Mouse (Mus musculus): Measurements from ENCODE around the gene Clpb.

Gene Clpb

DNA sequence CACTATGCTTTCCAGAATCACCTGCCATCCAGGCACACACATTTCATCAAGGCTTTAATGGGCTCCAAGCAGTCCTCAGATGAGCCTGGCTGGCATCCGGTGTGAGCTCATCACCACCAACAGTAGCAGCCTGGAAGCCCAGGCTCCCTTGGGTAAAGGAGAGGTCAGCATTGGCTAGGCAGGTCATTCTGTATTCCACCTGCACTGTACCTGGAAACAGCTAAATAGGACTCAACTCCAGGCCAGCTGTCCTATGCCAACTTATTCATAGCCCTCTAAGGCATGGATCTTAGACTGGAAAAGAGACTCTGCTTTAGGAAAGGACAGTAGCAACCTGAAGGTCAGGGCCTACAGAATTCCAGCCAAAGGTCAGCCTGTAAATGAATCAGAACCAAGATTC, 68.7 kb downstream of the Clpb start:
- no peak for DNase-seq

DNA sequence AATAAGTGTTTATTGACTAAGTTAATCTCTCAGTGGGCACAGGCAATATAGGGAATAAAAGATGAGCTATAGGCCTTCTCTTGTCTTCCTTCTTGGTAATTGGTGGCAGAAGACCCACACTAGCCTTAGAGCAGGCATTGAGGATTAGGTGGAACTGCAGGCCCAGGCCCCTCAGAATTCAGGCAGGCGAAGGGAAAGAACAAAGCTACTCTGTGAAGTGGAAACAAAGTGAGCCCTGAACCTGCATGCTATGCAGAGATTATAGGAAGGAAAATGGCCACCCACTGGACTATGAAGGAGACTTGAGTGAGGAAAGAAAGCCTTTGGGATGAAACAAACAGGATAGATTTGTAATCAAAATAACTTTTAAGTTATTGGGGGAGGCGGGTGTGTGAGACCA, 69.6 kb downstream of the Clpb start:
- DNase-seq, result no peak

- no peak for DNase-seq
Measured at GRCm38 (mm10) chr7:101735297-101735696, 71.9 kb downstream of the Clpb start.

DNA sequence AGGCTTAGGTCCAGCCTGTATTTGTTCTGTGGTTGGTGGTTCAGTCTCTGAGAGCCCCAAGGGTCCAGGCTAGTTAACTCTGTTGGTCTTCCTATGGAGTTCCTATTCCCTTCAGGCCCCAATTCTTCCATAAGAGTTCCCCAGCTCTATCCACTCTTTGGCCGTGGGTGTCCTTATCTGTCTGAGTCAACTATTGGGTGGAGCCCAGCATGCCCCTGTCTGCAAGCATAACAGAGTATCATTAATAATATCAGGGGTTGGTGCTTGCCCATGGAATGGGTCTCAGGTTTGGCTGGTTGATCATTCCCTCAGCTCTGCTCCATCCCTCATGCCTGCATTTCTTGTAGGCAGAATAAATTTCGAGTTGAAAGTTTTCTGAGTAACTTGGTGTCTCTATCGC, 74.3 kb downstream of the Clpb start:
- DNase-seq, result no peak

- DNase-seq, result no peak
Measured at GRCm38 (mm10) chr7:101739602-101740001, 76.2 kb downstream of the Clpb start.

DNA sequence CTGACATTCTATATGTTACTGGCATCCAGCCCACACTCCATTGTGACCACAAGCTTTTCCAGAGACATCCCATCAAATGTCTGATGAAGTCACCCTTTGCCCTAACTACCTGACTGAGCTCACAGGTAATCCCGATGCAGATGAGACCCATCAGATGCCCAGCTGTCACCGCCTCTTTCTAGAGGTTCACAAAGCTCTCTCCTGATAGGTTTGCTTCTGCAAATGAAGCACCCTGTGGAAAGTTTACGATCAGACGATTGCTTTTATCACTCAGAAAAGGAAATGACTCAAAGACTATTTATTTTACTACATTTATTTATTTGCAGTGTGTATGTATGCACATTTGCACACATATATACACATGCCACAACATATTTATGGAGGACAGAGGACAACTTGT, 80.1 kb downstream of the Clpb start:
- DNase-seq, result no peak

DNA sequence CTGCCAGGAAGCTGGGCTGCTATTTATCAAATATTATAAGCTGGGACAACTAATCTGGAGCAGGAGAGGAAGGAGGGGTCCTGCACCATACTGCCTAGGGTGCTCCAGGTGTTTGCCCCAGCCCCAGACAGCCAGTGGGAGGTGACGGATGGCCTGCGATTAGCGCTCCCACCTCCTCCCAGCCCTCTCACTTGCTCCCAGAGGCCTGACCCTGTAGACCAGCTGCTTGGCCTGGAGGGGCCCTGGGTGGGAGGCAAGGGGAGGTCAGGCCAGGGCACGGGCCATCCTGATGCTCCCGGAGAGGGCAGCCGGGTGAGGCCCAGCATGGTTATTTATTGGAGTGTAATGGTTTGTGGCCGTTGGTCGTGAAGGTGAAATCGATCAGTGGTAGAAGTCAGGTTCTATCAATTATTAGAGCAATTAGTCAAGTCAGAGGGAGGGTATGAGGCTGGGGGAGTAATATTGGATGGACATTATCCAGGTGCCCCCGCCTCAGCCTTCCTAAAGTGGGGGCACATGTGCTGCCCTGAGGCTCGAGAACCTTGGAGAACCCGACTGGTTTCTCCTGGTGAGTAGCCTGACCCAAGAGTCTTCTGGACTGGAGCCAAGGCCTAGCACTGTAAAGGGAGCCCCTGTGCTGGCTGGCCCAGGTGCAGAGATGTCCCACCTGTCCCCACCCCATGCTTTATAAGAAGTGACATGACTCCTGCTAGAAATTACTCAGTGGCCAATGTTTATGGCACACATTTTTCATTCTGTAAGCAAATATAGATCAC, 83.3 kb downstream of the Clpb start:
- DNase-seq, result no peak

DNA sequence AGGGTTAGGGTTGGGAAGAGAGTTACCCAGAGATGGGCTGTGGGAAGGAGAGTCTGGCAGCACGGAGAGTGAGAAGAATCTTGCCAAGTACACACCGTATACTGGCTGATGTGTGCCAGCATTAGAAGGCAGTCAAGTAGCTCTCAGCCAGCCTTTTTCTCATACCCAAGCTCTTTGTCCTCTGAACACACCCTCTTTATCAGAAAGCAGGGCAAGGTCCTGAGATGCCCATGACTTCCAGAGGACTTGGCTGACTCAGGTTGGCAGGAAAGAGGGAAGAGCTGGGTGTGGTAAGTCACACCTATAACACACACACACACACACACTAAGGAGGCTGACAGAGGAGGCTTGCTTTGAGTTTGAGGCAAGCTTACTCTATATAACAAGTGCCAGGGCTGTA, 86.8 kb downstream of the Clpb start:
- peak; percentile 26 for DNase-seq

GRCm38 (mm10) chr7:101752346-101752745, 88.9 kb downstream of the Clpb start:
- no peak for DNase-seq

GRCm38 (mm10) chr7:101753492-101753891, 90.1 kb downstream of the Clpb start:
- DNase-seq, result no peak

DNA sequence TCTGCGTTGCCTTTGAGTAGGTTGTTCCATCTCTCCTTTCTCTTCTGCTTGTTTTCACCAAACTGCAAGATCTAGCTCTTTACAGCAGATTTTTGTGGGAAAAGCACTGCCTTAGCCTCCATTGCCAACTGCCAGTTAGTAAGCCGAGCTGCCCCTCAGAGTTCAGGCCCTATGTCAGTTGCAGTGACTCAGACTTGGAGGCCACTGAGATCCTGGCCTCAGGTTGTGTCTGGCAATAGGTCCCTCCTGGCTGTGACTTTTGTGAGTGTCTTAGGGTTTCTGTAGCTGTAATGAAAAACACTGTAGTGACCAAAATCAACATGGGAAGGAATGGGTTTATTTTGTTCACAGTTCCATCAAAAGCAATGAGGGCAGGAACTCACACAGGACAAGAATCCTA, 91.0 kb downstream of the Clpb start:
- no peak for DNase-seq

- no peak for DNase-seq
Measured at GRCm38 (mm10) chr7:101755301-101755700, 91.9 kb downstream of the Clpb start.

- DNase-seq, result peak; percentile 27
Measured at GRCm38 (mm10) chr7:101761899-101762780, 98.7 kb downstream of the Clpb start.

DNA sequence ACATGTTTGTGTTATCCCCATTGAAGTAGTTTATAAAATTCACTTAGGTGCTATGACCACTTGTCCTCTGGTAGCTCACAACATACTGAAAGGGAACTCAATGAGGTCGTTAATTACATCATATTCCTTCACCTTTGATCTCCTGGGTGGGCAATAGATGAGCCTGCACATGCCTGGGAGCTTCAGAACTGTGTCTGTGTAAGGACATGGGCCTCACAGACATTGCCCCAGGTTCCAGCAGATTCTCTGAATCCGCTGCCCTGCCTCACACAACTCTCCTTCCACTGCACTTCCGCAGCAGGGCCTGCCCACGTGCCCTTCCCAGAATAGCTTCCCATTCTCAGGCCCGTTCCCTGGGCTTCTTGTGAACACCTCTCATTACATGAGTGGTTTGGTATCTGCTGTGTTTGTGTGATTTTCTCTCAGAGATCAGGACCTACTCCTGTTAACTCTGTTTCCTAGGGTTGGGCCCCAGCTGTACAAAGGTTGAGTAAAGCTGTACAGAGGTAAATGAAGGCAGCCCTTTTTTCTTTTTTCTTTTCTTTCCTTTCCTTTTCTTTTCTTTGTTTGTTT, 104.0 kb downstream of the Clpb start:
- DNase-seq, result peak; percentile 6

- DNase-seq, result no peak
Measured at GRCm38 (mm10) chr7:101770051-101770450, 106.6 kb downstream of the Clpb start.

DNA sequence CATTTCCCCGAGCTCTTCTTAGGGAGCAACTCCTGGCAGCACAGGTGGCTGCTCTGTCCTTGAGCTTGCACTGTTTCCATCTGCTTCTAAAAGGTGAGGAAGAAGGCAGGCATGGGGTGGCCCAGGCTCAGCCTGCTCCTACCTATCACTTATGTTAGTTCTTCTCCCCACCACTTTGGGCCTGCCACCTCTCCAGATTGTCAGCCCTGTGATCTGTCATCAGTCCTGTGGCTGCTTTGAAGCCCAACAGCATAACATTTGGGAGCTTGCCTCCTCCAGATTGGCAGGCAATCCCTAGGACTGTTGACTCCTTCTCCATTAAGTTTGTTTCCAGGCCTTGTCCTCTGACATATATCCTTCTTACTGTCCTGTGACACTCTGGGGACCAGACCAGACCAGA, 108.2 kb downstream of the Clpb start:
- DNase-seq, result no peak

GRCm38 (mm10) chr7:101772687-101773086, 109.3 kb downstream of the Clpb start:
- DNase-seq, result no peak

DNA sequence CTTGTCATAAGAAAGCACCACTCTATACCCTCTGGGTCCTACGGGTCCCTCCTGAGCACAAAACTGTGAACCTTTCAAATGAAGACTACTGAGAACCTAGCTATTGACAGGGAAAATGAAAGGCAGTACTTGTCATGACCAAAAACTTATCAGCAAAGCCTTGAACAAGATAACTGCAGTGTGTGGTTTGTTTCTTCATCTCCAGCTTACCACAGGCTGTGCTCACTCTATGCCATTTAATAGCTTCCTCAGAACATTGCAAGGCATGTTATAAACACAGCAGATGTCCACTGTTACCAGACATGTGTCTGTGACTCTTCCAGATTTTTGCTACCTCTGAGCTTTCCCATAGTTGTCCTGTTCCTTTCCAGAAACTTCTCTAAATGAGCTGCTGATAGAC, 113.6 kb downstream of the Clpb start:
- no peak for DNase-seq

- no peak for DNase-seq
Measured at GRCm38 (mm10) chr7:101817861-101818401, 154.5 kb downstream of the Clpb start, which contains the start of gene Phox2a. Gene Phox2a, plus strand, starts transcription at chr7:101818313.

- DNase-seq, result no peak
Measured at GRCm38 (mm10) chr7:101820295-101821030, 157.0 kb downstream of the Clpb start.

GRCm38 (mm10) chr7:101821571-101822501, 158.4 kb downstream of the Clpb start:
- DNase-seq, result peak; percentile 59

All from lung, postnatal 36 days (tissue).